Mouse (Mus musculus): Measurements from ENCODE around the gene Frat2. TPM values are rescaled to one million over a fixed set of nuclear protein-coding genes. Genes with fewer than 3 reads are reported as not detected.

Frat2 gene
- polyA plus RNA-seq, 1 experiment from 2014 or later, result 3.0 TPM

Other genes with a start within 250 kb of the Frat2 start
- gene Slit1, start 104.5 kb downstream of the Frat2 start, polyA plus RNA-seq (2016; fragmentation: Nextera tagmentation; extraction: Ambion mirVana), result 0.97 and 1.1 TPM in 2 replicates
- 45.7 and 47.1 TPM in 2 replicates for gene Arhgap19, start 46.1 kb downstream of the Frat2 start, polyA plus RNA-seq (2016; fragmentation: Nextera tagmentation; extraction: Ambion mirVana)
- 4.3 and 4.9 TPM in 2 replicates for gene Frat1, start 18.2 kb downstream of the Frat2 start, polyA plus RNA-seq (2016; fragmentation: Nextera tagmentation; extraction: Ambion mirVana)
- 31.9 and 39.8 TPM in 2 replicates for gene Rrp12, start 48.0 kb upstream of the Frat2 start, polyA plus RNA-seq (2016; fragmentation: Nextera tagmentation; extraction: Ambion mirVana)
- 900 and 1,117 TPM in 2 replicates for gene Pgam1, start 63.8 kb upstream of the Frat2 start, polyA plus RNA-seq (2016; fragmentation: Nextera tagmentation; extraction: Ambion mirVana)
- gene Exosc1, start 85.3 kb upstream of the Frat2 start, polyA plus RNA-seq (2016; fragmentation: Nextera tagmentation; extraction: Ambion mirVana), result 91.7 and 102 TPM in 2 replicates
- gene Zdhhc16, start 85.3 kb upstream of the Frat2 start, polyA plus RNA-seq (2016; fragmentation: Nextera tagmentation; extraction: Ambion mirVana), result 92.0 and 96.5 TPM in 2 replicates
- 39.9 and 52.5 TPM in 2 replicates for gene Mms19, start 133.0 kb upstream of the Frat2 start, polyA plus RNA-seq (2016; fragmentation: Nextera tagmentation; extraction: Ambion mirVana)
- gene Ubtd1, start 133.6 kb upstream of the Frat2 start, polyA plus RNA-seq (2016; fragmentation: Nextera tagmentation; extraction: Ambion mirVana), result 14.2 and 15.1 TPM in 2 replicates
- not detected in 2 replicates for gene Ankrd2, start 187.9 kb upstream of the Frat2 start, polyA plus RNA-seq (2016; fragmentation: Nextera tagmentation; extraction: Ambion mirVana)
- 1.1 and 1.3 TPM in 2 replicates for gene Hoga1, start 197.5 kb upstream of the Frat2 start, polyA plus RNA-seq (2016; fragmentation: Nextera tagmentation; extraction: Ambion mirVana)
- 0.24 TPM in 1 of 2 replicates, not detected in the other for gene 4933411K16Rik, start 204.1 kb upstream of the Frat2 start, polyA plus RNA-seq (2016; fragmentation: Nextera tagmentation; extraction: Ambion mirVana)
- 43.6 and 49.0 TPM in 2 replicates for gene Morn4, start 238.2 kb upstream of the Frat2 start, polyA plus RNA-seq (2016; fragmentation: Nextera tagmentation; extraction: Ambion mirVana)
- 31.9 and 33.0 TPM in 2 replicates for gene Pi4k2a, start 242.3 kb upstream of the Frat2 start, polyA plus RNA-seq (2016; fragmentation: Nextera tagmentation; extraction: Ambion mirVana)